Mouse (Mus musculus) heart, postnatal 10 days (tissue): ENCODE data around the gene Dnm1. TPM values are rescaled to one million over a fixed set of nuclear protein-coding genes. Genes with fewer than 3 reads are reported as not detected.
"Not testable (repeated sequence)": the region's sequence is repeated elsewhere in the genome, so short reads cannot be mapped to it uniquely, and the experiment has no call there.

Experiments used
- DNase-seq, 2 experiments: peaks; one replicate each; pipeline ENCODE4 v3.0.0; 2021
- intact Hi-C: fragments of 180-260 bp; cut with DNase I; formaldehyde crosslinking; loops from one replicate; pipeline ENCODE4 v1.15.1; 2025
- total RNA-seq, 2 experiments: library from RNA; stranded (reverse); gene quantifications; 2 replicates each; pipeline ENCODE4 v1.2.3; 2021

Dnm1 gene
- total RNA-seq, 2 experiments from 2014 or later, result 10.0 to 12.5 TPM

GRCm38 (mm10) chr2:32362817-32363340 is 9.7 kb upstream of the Dnm1 start:
- peak; percentile 95 to 96 for DNase-seq
- intact Hi-C loops, result no loop called here

GRCm38 (mm10) chr2:32362274-32362673 is 9.1 kb upstream of the Dnm1 start:
- intact Hi-C loops, DNase-seq: not testable (repeated sequence)

- intact Hi-C loops, result no loop called here
These were observed 8.3 kb upstream of the Dnm1 start for GRCm38 (mm10) chr2:32361437-32361836.

DNA sequence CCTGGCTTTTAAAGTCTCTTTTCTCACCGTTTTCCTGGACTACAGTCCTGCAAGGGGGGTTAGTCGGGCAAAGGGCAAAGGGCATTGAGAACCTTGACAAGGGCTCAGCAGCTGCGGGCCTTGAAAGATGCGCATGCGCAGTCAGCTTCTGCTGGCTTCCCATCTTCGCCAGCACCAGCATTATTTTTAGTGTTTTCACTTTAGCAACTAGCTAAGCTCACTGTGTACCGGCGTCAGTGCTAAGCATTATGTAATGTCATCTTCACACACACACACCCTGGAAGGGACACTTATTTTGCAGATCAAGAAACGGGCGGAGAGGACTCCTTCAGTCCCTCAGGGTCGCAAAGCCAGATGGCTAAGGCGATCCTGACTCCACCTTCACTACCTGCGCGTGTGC is 7.6 kb upstream of the Dnm1 start:
- peak; percentile 76 for DNase-seq
- intact Hi-C loops, result no loop called here

More at GRCm38 (mm10) chr2:32361437-32361836, 8.3 kb upstream of the Dnm1 start:
- peak; percentile 62 to 75 for DNase-seq

DNA sequence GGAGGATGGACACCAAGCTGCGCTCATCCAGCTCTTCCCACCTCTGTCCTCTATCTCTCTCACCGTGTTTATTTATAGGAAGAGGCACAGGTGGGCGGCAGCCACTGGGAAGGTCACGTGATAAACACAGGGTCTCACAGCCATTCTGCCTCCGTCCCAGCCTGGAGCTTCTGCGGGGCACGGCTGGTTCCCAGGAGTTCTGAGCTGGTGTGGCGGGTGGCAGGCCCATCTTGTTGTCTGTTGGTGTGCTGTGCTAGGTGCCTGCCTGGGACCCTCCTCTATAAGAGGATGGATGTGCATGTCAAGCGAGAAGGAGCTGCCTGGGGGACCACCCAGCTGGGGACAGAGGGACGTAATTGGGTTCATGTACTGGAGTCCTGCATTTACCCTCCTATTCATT is 5.2 kb upstream of the Dnm1 start:
- DNase-seq, result no peak
- intact Hi-C loops, result no loop called here

DNA sequence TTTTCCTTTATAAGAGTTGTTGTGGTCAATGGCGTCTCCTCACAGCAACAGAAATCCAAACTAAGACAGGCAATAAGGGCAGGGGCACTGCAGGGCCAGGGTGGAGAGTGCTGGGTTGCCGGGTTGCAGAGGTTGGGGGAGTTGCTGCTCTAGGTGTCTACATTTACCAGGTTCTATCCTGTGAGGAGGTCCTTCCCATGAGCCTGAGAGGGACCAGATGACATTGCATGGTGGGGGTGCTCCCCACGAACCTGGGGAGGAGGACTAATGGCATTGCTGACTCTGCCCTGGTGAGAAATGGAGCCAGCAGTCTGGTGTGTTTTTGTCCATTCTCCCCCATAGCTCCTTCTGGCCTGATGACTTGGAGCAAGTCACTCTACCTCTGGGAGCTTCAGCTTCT is 4.6 kb upstream of the Dnm1 start:
- intact Hi-C loops, result no loop called here
- no peak for DNase-seq

- intact Hi-C loops, result no loop called here
- no peak for DNase-seq
These were observed 3.1 kb upstream of the Dnm1 start for GRCm38 (mm10) chr2:32356216-32356615.

GRCm38 (mm10) chr2:32354336-32354895 is 1.3 kb upstream of the Dnm1 start:
- DNase-seq, result no peak
- intact Hi-C loops, result no loop called here

DNA sequence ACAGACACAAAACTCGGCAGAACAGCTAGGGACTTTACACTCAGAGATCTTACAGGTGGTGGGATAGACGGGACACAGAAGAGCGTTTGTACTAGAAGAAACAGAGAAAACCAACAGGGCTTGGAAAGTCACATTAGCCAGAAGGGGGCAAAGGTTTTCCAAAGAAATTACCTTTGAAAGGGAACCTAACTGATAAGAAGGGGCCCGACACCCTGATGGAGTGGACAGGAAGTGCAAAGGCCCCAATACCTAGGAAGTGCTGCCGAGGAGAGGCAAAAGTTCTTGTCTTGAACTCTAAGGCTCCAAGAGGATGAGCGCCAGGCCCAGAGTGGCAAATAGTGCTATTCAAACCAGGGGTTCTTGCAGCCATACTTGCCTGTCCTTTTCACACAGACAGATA is 698 bp upstream of the Dnm1 start:
- intact Hi-C loops, result loop anchor here (2.0 kb wide), 1 partner anchor 133 kb away; no protein-coding TSS in a partner anchor
- DNase-seq, result no peak

GRCm38 (mm10) chr2:32352151-32353006 is 759 bp downstream of the Dnm1 start, which contains the start of gene Ciz1:
Gene Ciz1 (plus strand): TSS chr2:32352327.
- intact Hi-C loops, result loop anchor here (2.0 kb wide), 1 partner anchor 134 kb away; no protein-coding TSS in a partner anchor
- peak; percentile 26 to 35 for DNase-seq

- intact Hi-C loops, result no loop called here
- no peak for DNase-seq
These were observed 1.6 kb downstream of the Dnm1 start for GRCm38 (mm10) chr2:32351471-32351961.

GRCm38 (mm10) chr2:32350471-32351051 is 2.6 kb downstream of the Dnm1 start:
- peak in 1 of 2 experiments; percentile 51 for DNase-seq
- intact Hi-C loops, result no loop called here

- DNase-seq, result no peak
- intact Hi-C loops, result no loop called here
These were observed 3.4 kb downstream of the Dnm1 start for GRCm38 (mm10) chr2:32349625-32350255.

DNA sequence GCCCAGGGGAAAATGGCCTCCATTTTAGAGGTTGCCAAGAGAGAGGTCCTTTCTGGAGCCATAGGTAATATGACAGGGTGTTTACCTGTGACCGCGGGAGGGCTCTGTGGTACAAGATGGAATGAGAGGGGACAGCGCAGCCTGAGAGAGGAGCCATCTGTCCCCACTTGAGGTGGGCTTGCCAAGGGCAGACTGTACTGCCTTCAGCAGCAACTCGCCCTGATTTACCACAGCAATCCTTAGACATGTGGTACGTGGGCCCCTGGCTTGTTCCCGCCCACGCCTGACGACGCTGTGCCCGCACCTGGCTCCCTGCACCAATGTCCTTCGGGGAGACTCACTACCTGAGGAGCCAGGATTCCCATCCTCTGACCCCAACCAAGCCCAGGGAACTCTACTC is 4.8 kb downstream of the Dnm1 start:
- no peak for DNase-seq
- intact Hi-C loops, result no loop called here

- DNase-seq, result no peak
- intact Hi-C loops, result no loop called here
These were observed 6.1 kb downstream of the Dnm1 start for GRCm38 (mm10) chr2:32347019-32347418.

DNA sequence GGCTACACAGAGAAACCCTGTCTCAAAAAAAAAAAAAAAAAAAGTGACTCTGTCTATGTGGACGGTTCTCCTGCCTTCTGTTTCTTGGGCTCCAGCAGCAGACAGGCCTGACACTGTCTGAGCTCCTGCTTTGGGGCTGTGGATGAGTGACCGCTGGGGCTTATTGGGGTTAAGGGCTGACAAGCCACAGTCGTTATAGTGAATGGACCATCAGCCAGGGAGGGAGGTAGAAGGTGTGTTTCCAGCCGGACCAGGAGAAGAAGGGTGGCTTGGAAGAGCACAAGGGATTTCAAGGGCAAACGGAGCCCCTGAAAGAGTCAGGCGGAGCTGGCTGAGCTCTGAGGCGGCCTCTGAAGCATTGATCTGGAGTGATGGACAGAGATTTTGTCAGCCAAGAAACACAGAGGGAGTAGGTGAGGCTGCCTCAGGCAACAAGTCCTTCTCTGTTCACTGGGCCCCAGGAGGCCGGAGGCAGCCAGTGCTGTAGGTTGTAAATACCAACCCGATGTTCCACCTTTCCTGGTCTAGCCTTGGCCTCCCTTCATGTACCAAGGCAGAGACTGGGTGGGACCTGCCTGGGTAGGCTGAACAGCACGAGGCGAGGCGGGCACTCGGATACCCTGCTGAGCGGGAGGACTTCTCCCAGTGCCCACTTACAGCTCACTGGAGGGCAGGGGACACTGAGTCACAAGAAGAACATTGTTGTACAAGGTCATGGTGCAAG is 8.4 kb downstream of the Dnm1 start:
- intact Hi-C loops, result no loop called here
- no peak for DNase-seq

DNA sequence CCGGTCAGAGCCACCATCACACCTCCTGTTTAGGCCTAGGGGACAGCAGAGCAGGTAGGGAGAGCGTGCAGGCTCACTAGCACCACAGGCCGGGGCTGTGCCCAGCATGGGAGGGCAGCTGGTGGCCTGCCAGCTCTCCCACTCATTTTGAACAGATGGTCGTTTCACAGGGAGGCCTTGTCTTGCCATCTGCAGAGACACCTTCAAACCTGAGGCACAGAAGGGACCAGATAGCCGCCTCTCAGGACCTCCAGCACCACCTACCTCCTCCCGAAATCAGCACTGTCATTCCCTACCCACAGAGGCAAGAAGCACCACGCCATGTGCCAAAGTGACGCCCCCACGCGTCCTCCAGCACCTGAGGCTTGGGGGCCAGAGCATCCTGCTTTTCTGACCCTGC is 9.1 kb downstream of the Dnm1 start:
- intact Hi-C loops, result no loop called here
- no peak for DNase-seq

DNA sequence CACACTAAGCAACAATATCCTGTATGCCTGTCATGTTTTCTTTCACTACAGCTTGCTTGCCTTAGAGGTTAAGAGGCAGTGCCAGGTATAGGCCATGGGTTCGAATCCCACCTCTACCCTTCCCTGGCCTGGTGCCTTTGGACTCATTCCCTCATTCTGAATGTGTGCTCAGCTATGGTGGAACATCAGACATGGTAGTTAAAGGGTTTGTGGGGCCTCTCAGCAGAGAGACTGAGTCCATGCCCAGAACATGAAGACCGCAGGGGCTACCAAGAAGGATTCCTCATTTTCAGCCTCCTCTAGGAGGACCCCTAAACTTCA is 9.8 kb downstream of the Dnm1 start:
- DNase-seq, result no peak
- intact Hi-C loops, result no loop called here

- peak; percentile 51 to 53 for DNase-seq
- intact Hi-C loops, result no loop called here
These were observed 10.4 kb downstream of the Dnm1 start for GRCm38 (mm10) chr2:32342539-32343350.
